Mouse (Mus musculus): ENCODE results near the gene Shisa2.

- TF ChIP-seq POLR2A (IDR thresholded peaks at IDR 0.05; ENCODE audit: extremely low read depth, insufficient read depth, low read length): no peak
- TF ChIP-seq CTCF (IDR thresholded peaks at IDR 0.05; ENCODE audit: extremely low read depth, insufficient read depth, low read length): no peak
These were observed 19.8 kb downstream of the Shisa2 start for GRCm38 (mm10) chr14:59644896-59645295.
